10 mouse cellular contexts compared by ENCODE assay signal in genomic region chr12:108760500-108761020, GRCm38 (mm10). TPM values are rescaled to one million over a fixed set of nuclear protein-coding genes. Genes with fewer than 3 reads are reported as not detected.
DNase-seq lines count a peak whose midpoint lies in the region; ATAC-seq and TF ChIP-seq lines count a peak whose summit lies in the region.
"Had no signal": no experiment of that assay in that cellular context is flagged by ENCODE, and none has a peak within 500 bp of the region (broad histone marks: within the 10 kb centered on the region; RNA-seq: fewer than 3 reads in every experiment).

No protein-coding gene starts in this region.

- no peak overlapping the region for H3K9ac ChIP-seq in liver, embryonic 13.5 days
- H3K9ac ChIP-seq in stomach, postnatal 0 days (ENCODE audit: low read length), result no peak overlapping the region
- H3K9ac ChIP-seq: forebrain, embryonic 12.5 days; neural tube, embryonic 12.5 days had no signal

- H3K4me2 ChIP-seq in liver, embryonic 13.5 days, result no peak overlapping the region
- no peak overlapping the region for H3K4me2 ChIP-seq in stomach, postnatal 0 days (replicated peaks; ENCODE audit: low read depth)
- H3K4me2 ChIP-seq: forebrain, embryonic 12.5 days; neural tube, embryonic 12.5 days had no signal

- intact Hi-C loops in gastrocnemius, postnatal 36 days (cut with DNase I), result loop anchor here (5.0 kb wide), 1 partner anchor 198 kb away; no protein-coding TSS in a partner anchor

- no peak overlapping the region for H3K4me3 ChIP-seq in kidney, adult 2 months (ENCODE audit: insufficient read depth, low read depth, low read length)
- no peak overlapping the region for H3K4me3 ChIP-seq in liver, embryonic 13.5 days (replicated peaks)
- no peak overlapping the region for H3K4me3 ChIP-seq in stomach, postnatal 0 days (ENCODE audit: low read depth, low read length)
- H3K4me3 ChIP-seq: forebrain, embryonic 12.5 days; neural tube, embryonic 12.5 days had no signal

- no peak for ATAC-seq in liver, embryonic 13.5 days (ENCODE audit: low read depth)
- peak; percentile 13; the same call in 1 of the 2 replicates for ATAC-seq in stomach, postnatal 0 days (ENCODE audit: low FRiP score, low TSS enrichment)
- no peak for ATAC-seq in activated CD4-positive, CD25-positive, alpha-beta regulatory T cell, adult 4 months

- TF ChIP-seq POLR2A in kidney, adult 2 months (IDR thresholded peaks at IDR 0.05; ENCODE audit: low read depth, low read length), result no peak

- no peaks in the 10 kb centered on the region for H3K9me3 ChIP-seq in liver, embryonic 13.5 days (replicated peaks)
- H3K9me3 ChIP-seq in stomach, postnatal 0 days (ENCODE audit: control insufficient read depth, low read length), result no peaks in the 10 kb centered on the region
- H3K9me3 ChIP-seq: forebrain, embryonic 12.5 days; neural tube, embryonic 12.5 days had no signal

- no peak for TF ChIP-seq EP300 in stomach, postnatal 0 days (optimal IDR thresholded peaks at IDR 0.05)

- no peaks in the 10 kb centered on the region for H3K27me3 ChIP-seq in kidney, adult 2 months (replicated peaks; ENCODE audit: control insufficient read depth, insufficient read depth, low read length)
- no peaks in the 10 kb centered on the region for H3K27me3 ChIP-seq in liver, embryonic 13.5 days
- H3K27me3 ChIP-seq in stomach, postnatal 0 days (ENCODE audit: control insufficient read depth, insufficient read depth, low read length), result no peaks in the 10 kb centered on the region
- H3K27me3 ChIP-seq: forebrain, embryonic 12.5 days; neural tube, embryonic 12.5 days had no signal

- H3K36me3 ChIP-seq in kidney, adult 2 months (ENCODE audit: control insufficient read depth, insufficient read depth, low read length), result no peaks in the 10 kb centered on the region
- no peaks in the 10 kb centered on the region for H3K36me3 ChIP-seq in liver, embryonic 13.5 days
- no peaks in the 10 kb centered on the region for H3K36me3 ChIP-seq in stomach, postnatal 0 days (ENCODE audit: control insufficient read depth, insufficient read depth, low read length)
- H3K36me3 ChIP-seq: forebrain, embryonic 12.5 days; neural tube, embryonic 12.5 days had no signal

- peak; percentile 31 for DNase-seq in kidney, adult 2 months
- no peak for DNase-seq in kidney, adult 8-10 months
- peak; percentile 38 for DNase-seq in T-cell, adult 2 months (ENCODE audit: low spot score)
- no peak for DNase-seq in liver, embryonic 13.5 days
- peak; percentile 81 for DNase-seq in stomach, postnatal 0 days (ENCODE audit: low spot score)
- no peak for DNase-seq in gastrocnemius, postnatal 10 days
- DNase-seq in gastrocnemius, postnatal 36 days, result no peak

- H3K4me1 ChIP-seq in kidney, adult 2 months (ENCODE audit: control insufficient read depth, insufficient read depth, low read length), result no peaks in the 10 kb centered on the region
- H3K4me1 ChIP-seq in liver, embryonic 13.5 days (replicated peaks), result peaks cover 69% of the 10 kb centered on the region
- H3K4me1 ChIP-seq in stomach, postnatal 0 days (replicated peaks; ENCODE audit: control insufficient read depth, insufficient read depth), result no peaks in the 10 kb centered on the region

- TF ChIP-seq CTCF in kidney, adult 2 months (conservative IDR thresholded peaks at IDR 0.05; ENCODE audit: insufficient read depth, insufficient read length, low read depth, low read length), result peak; percentile 60
- TF ChIP-seq CTCF in stomach, postnatal 0 days (IDR thresholded peaks at IDR 0.05; ENCODE audit: low read depth), result peak; percentile 71

- 74% methylated on average over 9 of the region's 9 CpGs for WGBS in kidney, adult 2 months
- WGBS in liver, embryonic 13.5 days (ENCODE audit: insufficient replicate concordance), result 53% methylated on average over 9 of the region's 9 CpGs
- 56% methylated on average over 9 of the region's 9 CpGs for WGBS in stomach, postnatal 0 days

- 0 out of 2 replicates have a peak overlapping the region, but pooled peaks have one; percentile 53 for H3K27ac ChIP-seq in kidney, adult 2 months (ENCODE audit: insufficient read depth, low read depth, low read length)
- peak overlapping the region; percentile 72 for H3K27ac ChIP-seq in liver, embryonic 13.5 days
- H3K27ac ChIP-seq in stomach, postnatal 0 days (replicated peaks), result peak overlapping the region; percentile 53
- H3K27ac ChIP-seq: forebrain, embryonic 12.5 days; neural tube, embryonic 12.5 days had no signal

RNA-seq across cellular contexts. Expression of gene Yy1, which starts 32.2 kb away (rescaled TPM):
- 13.5 and 14.1 TPM in 2 replicates for polyA plus RNA-seq in kidney, adult 2 months (2012; rRNA removed)
- 7.7 and 10.6 TPM in 2 replicates for polyA plus RNA-seq in liver, embryonic 13.5 days (2015; fragmentation: Nextera tagmentation; extraction: Ambion mirVana)
- 9.6 and 9.9 TPM in 2 replicates for polyA plus RNA-seq in stomach, postnatal 0 days (2015; fragmentation: Nextera tagmentation; extraction: Ambion mirVana)
- total RNA-seq in gastrocnemius, postnatal 10 days (2021), result 10 to 100 TPM; 25.0 to 35.5 TPM
- total RNA-seq in gastrocnemius, postnatal 36 days (2021), result 10 to 100 TPM; 24.6 to 28.5 TPM
- 10 to 100 TPM; 16.8 to 18.1 TPM for polyA plus RNA-seq in activated CD4-positive, CD25-positive, alpha-beta regulatory T cell, adult 4 months (2017; shearing (Covaris generic))

RNA-seq across cellular contexts. Expression of gene Degs2, which starts 58.4 kb away (rescaled TPM):
- 24.2 and 28.8 TPM in 2 replicates for polyA plus RNA-seq in kidney, adult 2 months (2012; rRNA removed)
- 0.12 and 0.16 TPM in 2 replicates for polyA plus RNA-seq in liver, embryonic 13.5 days (2015; fragmentation: Nextera tagmentation; extraction: Ambion mirVana)
- polyA plus RNA-seq in stomach, postnatal 0 days (2015; fragmentation: Nextera tagmentation; extraction: Ambion mirVana), result 172 and 174 TPM in 2 replicates
- total RNA-seq in gastrocnemius, postnatal 10 days (2021), result under 1 TPM; 0.19 to 0.20 TPM
- total RNA-seq in gastrocnemius, postnatal 36 days (2021), result under 1 TPM in 1 of 2 experiments, not detected in 1; 0.15 TPM
- 1 to 10 TPM; 3.6 to 5.6 TPM for polyA plus RNA-seq in activated CD4-positive, CD25-positive, alpha-beta regulatory T cell, adult 4 months (2017; shearing (Covaris generic))

Comparison
In these comparisons a context has a peak if more than half of its experiments do, and no peak if none do; other contexts are left out.
1. DNase-seq: peak in kidney, adult 2 months (single experiment), T-cell, adult 2 months (single experiment) and stomach, postnatal 0 days (single experiment); none in kidney, adult 8-10 months (0 of 2), liver, embryonic 13.5 days (single experiment), gastrocnemius, postnatal 10 days (single experiment) and gastrocnemius, postnatal 36 days (0 of 2).
2. Peak in every context shown above with its lines, with median percentiles within 50 percentile points of each other: H3K27ac ChIP-seq.